Mouse (Mus musculus) urinary bladder, postnatal 36 days (tissue): Measurements from ENCODE around the gene Kansl1l.

ENCODE experiments used
- DNase-seq, 2 experiments: peaks; one replicate each; pipeline ENCODE4 v3.0.0; 2022; ENCODE audit warnings: low spot score in 2 of 2, mixed read lengths in 1 of 2

Kansl1l gene

DNA sequence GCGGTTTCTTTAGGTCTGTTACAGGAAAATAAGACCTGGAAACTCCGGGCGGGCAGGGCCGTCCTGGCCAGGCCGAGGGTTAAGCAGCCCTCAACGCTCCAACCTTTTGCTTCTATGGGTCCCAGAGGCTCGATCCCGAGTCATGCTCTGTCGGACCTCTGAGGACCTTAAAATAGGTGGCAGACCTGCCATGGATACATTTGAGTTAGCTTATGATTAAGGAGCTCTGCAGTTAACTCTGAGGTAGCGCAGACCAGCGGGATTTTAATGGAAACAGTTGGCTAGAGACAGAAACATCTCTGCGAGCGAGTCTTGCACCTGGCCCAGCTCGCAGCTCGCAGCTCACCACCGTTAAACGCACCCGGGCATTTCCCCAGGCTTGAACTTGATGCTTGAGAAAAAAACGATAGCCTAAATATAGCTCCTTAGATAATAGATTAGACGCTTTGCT lies 528 bp upstream of the Kansl1l start:
- no peak for DNase-seq

DNA sequence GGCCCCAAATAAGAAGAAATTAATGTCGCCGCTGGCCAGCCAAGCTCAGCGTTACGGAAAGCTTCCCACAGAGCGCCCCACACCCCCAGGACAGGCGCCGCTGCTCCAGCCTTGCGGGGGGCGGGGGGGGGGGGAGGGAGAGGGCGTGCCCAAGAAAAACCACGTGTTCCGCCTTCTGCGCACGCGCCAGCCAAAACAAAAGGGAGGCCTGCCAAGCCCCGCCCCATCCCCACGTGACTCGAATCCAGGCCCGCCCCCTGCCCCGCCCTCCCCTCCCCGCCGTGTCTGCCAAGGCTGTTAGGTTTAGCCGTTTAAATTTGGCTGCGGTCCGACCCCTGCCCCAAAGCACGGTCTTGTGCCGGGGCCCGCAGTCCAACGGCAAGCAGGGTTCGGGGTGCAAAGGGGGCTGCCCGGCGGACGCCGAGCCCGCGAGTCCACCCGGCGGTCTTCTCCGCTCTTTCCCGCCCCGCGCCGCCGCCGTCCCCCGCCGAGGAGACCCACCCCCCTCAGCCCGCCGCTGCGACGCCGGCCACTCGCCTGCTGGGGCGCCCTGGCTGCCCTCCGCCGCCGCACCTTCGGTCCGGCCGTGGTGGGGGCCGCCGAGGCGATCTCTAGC lies 417 bp downstream of the Kansl1l start:
- DNase-seq: peak; percentile 83 to 94

- peak; percentile 41 to 56 for DNase-seq
Observed at GRCm38 (mm10) chr1:66815941-66816777, 1.2 kb downstream of the Kansl1l start.

GRCm38 (mm10) chr1:66814756-66815155 lies 2.6 kb downstream of the Kansl1l start:
- DNase-seq: no peak

DNA sequence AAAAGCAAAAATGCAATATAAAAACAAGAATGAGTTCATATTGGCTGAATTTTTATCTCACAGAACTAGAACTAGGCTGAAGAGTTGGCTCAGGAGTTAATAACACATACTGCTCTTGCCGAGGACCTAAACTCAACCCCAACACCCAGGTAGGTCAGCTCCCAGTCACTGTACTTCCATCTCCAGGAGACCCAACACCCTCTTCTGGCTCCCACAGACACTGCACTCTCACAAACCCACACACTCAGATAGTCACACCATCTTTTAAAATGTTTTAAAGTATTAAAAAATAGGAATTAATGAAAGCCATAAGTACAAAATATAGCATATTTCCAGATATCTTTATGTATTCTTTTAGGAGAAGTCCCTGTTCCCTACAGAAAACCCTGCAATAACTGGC lies 4.2 kb downstream of the Kansl1l start:
- DNase-seq: no peak

- DNase-seq: no peak
Observed at GRCm38 (mm10) chr1:66806821-66807220, 10.5 kb downstream of the Kansl1l start.

DNA sequence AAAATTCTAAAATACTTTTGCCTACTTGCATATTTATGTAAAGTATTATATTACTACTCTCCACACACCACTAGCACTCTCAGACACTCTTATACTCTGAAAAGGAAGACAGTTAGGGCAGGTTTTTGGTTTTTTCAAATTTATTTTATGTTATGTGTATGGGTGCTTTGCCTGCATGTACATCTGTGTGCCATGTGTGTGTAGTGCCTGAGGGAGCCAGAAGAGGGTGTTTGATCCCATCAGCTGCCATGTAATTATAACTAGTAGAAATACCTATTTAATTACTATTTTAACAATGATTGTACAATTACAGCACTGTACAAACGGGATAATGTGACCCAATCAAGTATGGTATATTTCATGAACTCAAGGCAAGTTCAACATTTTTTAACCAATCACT lies 12.0 kb downstream of the Kansl1l start:
- DNase-seq: no peak

DNA sequence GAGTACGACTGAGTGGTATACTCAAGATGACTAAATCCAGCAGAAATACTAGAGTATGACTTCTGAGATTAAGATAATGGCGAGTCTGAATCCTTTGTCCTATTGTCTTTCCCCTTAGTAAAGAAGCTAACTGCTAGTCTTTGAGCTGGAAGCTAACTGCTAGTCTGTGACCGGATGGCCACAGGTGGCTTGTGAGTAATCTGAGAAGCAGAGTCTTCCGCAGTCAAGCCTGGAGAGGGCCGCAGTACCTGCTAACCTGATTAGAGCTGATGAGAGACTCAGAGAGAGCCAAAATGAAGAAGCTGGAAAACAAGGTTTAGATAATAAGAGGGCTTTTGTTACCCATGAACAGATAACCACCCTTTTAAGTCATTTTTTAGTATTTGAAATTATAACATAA lies 12.7 kb downstream of the Kansl1l start:
- no peak for DNase-seq

DNA sequence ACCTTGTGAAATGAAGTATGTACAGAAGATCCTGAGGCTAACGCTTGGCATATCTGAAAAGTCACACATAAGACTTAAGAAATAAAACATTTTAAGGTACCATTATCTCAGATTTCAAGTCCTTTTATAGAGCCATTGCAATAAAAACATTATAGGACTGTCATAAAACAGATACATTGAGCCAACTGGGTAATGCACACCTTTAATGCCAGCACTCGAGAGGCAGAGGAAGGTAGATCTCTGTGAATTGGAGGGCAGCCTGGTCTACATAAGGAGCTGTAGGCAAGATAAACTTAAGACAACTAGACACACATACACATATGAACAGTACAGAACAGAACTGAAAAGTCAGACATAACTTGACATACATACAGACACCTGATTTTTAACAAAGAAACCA lies 19.4 kb downstream of the Kansl1l start:
- no peak for DNase-seq

GRCm38 (mm10) chr1:66792838-66793466 lies 24.4 kb downstream of the Kansl1l start:
- no peak for DNase-seq

DNA sequence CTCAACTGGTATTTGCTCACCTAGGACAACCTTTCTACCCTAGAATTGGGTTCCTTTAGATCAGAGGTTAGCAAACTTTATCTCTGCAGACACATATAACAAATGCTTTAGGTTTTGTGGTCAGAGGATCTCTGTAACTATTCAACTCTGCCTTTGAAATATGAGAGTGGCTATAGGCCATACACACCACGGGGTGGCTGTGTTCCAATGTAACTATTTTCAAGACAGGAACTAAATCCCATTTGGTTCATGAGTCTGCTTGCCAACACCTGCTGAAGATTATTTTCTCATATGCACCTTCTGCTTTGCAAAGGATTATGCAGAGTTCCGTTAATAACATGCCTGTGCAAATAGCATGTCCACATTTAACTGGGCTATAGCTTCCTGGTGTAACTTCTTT lies 35.1 kb downstream of the Kansl1l start:
- DNase-seq: no peak

GRCm38 (mm10) chr1:66781027-66781426 lies 36.3 kb downstream of the Kansl1l start:
- no peak for DNase-seq

GRCm38 (mm10) chr1:66778798-66779197 lies 38.6 kb downstream of the Kansl1l start:
- DNase-seq: no peak

DNA sequence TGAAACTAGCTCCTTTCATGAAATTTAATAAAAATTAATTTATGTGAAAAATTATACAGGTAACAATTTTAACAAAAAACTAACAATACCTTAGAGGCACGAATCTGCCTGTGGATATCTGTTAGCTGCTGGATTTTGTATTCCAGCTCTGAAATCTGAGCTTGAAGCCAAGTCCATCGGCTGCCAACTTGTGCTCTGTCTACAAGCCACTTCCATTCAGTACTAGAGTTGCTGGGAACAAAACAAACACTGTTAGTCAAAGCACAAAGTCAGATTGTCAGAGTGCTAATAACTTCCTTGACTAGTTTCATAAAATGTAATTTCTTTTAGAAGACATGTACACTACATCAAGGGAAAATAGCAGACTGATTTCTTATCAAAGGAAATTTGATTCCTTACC lies 39.5 kb downstream of the Kansl1l start:
- DNase-seq: no peak

DNA sequence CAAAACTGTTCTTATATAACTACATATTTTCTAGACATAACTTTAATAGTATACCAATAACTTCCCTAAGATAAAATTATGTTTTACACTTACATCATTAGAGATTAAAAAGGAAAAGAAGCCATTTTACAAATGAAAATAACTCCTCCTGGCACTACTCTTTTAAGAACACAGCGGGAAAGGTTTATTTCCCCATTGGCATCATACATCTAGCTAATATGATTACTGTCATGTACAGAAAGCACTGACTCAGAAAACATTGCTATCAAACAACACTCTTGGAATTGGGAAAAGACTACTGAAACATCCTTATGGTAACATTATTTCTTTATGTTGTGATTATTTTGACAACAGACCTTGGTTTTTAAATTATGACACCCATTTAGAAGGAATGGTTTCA lies 48.6 kb downstream of the Kansl1l start:
- no peak for DNase-seq

DNA sequence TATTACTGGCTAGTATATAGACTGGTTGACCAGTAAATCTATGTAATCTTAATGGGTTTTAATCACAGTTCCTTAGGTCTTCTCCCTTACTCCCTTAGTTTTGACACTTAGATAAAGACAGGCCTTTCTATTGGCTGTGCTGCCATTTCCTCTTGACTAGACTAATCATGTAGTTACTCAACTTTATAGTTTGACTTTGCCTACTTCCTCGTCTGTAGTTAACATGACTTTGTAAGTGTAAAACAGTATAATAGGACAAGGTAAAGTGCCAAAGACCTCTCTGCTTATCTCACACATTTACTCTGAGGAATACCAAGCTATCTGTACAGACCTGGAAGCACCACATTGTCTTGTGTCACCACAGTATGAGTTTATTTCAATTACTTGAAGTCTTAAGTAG lies 86.8 kb downstream of the Kansl1l start:
- DNase-seq: no peak

- DNase-seq: no peak
Observed at GRCm38 (mm10) chr1:66712859-66713258, 104.5 kb downstream of the Kansl1l start.

- no peak for DNase-seq
Observed at GRCm38 (mm10) chr1:66704523-66704922, 112.8 kb downstream of the Kansl1l start.

DNA sequence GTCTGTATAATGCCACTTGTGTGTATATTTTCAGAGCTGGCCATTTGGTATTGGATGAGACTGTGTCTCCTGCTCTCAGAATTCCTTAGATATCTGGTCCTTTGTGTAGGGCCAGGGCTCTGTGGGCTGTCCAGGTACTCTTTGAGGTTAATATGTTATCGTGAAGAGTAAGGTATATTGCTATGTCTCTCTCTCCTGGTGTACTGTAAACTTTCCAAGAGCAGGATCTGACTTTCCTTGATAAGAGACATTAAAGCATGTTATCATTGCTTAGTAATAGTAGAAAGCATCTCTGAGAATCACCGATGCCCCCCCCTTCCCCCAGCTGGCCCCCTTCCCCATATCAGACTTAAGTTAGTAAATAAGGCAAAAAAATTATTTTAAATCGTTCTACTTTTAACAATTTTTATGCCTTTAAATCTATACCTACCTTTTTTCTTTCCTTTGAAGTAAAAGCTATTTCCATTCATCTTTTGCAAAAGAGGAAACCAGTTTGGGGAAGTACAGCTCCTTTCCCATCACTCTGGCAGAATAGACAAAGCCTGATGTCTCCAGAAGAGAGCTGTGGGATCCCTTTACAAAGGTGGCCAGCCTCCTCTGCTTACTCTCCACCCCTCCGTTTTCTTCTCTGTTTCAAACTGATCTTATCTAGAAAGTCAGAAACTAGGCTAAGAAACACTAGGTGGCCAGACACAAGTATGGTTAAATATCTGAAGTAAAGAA lies 114.6 kb downstream of the Kansl1l start:
- DNase-seq: no peak

DNA sequence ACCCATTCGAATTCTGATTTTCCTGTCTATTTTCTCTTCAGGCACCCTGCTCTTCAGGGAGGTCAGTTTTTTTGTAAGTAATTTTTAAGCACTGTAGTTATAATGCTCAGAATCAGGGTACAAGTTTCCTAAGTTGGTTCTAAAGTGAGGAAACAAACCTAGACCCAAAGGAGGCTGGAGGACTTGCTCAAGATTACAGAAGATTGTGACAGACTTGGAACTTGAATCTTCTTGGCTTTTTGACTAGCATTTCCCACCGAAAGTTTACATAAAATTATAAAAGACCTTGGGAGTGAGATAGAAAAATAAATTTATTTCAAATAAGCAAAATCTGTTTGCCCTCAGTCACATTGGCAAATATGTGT lies 115.8 kb downstream of the Kansl1l start:
- no peak for DNase-seq

DNA sequence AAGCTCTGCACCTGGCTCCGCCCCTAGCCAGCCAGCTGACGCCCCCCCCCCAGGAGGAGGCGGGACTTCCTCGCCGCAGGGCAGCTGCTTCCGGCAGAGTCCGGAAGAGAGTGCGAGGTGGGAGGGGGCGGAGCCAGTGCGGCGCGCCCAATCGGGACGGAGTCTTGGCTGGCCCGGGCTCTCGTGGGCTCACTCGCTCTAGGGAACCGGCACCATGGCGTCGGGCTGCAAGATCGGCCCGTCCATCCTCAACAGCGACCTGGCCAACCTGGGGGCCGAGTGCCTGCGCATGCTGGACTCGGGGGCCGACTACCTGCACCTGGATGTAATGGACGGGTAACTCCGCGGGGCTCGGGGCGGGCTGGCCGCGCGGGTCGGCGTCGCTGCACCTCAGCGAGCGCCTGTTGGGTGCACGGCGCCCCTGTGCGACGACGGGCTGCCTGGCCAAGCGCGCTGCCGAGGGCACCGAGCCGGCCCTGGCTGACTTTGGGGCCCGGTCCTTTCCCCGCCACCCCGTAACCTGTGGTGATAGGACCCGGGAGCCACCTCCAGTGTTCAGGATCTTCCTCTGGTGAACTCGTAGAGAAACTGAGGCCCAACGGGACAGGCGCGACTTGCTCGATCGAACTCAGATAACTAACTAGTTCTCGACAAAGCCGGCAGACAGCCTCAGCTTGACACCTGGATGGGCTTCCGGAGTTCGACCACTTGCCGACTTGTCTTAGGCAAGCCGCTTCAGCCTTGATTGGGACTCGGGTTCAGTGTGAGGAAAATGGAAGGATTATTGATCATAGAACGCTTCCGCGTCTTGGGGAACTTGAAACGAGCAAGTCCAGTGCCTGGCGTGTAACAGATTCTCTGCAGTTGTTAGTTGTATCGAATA lies 116.4 kb downstream of the Kansl1l start, which contains the start of gene Rpe:
Rpe (plus strand) TSS at position 139 of the 883 bp plus-strand sequence.
- peak; percentile 87 to 92 for DNase-seq
